Mouse (Mus musculus): ENCODE data around the gene Plac1. TPM values are rescaled to one million over a fixed set of nuclear protein-coding genes. Genes with fewer than 3 reads are reported as not detected.

Gene Plac1
- total and polyA plus RNA-seq, 3 experiments = not detected

DNA sequence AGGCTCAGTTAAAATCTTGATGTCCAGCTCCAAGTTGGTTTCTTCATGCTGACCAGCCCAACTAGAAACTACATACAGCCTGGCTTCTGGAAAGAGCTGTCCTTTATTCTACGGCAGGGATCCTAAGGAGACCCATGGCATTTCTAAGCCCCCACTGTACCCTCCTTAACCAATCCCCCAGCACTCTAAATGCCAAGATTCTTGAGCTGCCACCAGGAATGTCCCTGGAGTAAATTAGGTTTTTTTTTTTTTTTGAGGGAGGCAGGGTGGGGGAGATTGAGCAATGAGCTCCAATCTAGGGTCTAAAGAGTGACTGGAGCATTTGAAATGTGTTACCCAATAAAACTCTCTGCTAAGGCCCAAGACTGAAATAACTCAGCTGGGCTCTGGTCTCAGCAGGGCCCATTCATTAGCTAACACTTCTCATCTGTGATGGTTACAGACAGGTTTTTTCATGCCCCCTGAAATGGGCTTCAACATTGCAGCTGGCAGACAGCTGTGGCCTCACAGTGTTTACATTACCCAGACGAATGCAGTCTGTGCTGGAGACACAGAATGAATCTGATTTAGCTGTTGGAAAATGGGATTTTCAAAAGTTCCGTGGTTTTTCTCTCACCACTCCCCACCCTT, 114.0 kb downstream of the Plac1 start:
- dilution Hi-C loops (cut with MboI; ENCODE audit: extremely low pct_ligation_motif_present, extremely low pct_unique_long_range_greater_than_20kb, low sequenced_read_pairs) = no loop called here
- TF ChIP-seq GABPA (IDR thresholded peaks at IDR 0.05; ENCODE audit: insufficient replicate concordance, low read depth, low read length) = no peak
- no peak for TF ChIP-seq POLR2A (IDR thresholded peaks at IDR 0.05; ENCODE audit: low read depth, low read length)
- TF ChIP-seq EP300 (IDR thresholded peaks at IDR 0.05; ENCODE audit: low read length) = no peak
- no peak for TF ChIP-seq NELFE (IDR thresholded peaks at IDR 0.05; ENCODE audit: low read depth, low read length)
- no peak for TF ChIP-seq RAD21 (IDR thresholded peaks at IDR 0.05; ENCODE audit: low read depth, low read length)
- no peak for TF ChIP-seq CTCF (conservative IDR thresholded peaks at IDR 0.05 in 1 of 2, IDR thresholded peaks at IDR 0.05 in 1 of 2; ENCODE audit: low read depth in 2 of 2, low read length in 2 of 2)
- no peak for TF ChIP-seq POLR2AphosphoS2 (IDR thresholded peaks at IDR 0.05; ENCODE audit: low read depth, low read length)
- TF ChIP-seq IRF4 (IDR thresholded peaks at IDR 0.05; ENCODE audit: low read depth, low read length) = no peak
- no peak for TF ChIP-seq ETS1 (conservative IDR thresholded peaks at IDR 0.05; ENCODE audit: low read depth, low read length)
- no peak for TF ChIP-seq MAZ (IDR thresholded peaks at IDR 0.05; ENCODE audit: low read depth, low read length)
- no peak for TF ChIP-seq ZNF384 (IDR thresholded peaks at IDR 0.05; ENCODE audit: low read depth, low read length)
- no peak for TF ChIP-seq TBP (conservative IDR thresholded peaks at IDR 0.05; ENCODE audit: low read depth, low read length)
- TF ChIP-seq NRF1 (IDR thresholded peaks at IDR 0.05; ENCODE audit: low read depth, low read length) = no peak
- TF ChIP-seq USF1 (IDR thresholded peaks at IDR 0.05; ENCODE audit: low read depth, low read length) = no peak
- H3K4me1 ChIP-seq (ENCODE audit: control insufficient read depth in 1 of 2, insufficient read depth in 2 of 2) = no peaks in the 10 kb centered on the region

DNA sequence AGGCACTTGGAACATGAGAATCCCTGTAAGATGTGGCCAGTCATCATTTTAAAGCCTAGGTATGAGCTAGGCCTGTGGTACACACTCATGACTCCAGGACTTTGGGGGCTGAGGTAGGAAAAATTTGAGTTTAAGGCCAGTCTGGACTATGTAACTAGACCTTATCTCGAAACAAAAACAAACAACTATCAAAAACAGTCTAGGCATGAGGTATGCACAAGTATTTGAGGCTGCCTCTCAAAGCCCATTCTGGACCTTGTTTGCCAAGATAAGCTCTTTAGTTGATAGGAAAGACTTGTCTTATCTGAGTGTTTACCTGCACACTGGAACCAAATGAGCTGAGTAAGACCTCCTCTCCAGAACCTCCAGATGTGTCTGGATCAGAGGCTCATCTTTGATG, 116.3 kb downstream of the Plac1 start:
- dilution Hi-C loops (cut with MboI; ENCODE audit: extremely low pct_ligation_motif_present, extremely low pct_unique_long_range_greater_than_20kb, low sequenced_read_pairs) (no loop called here), in situ Hi-C loops (cut with MboI; ENCODE audit: low pct_ligation_motif_present, low pct_unique_long_range_greater_than_20kb, low sequenced_read_pairs) (no loop called here)
- H3K27me3 ChIP-seq (replicated peaks) = no peaks in the 10 kb centered on the region
- TF ChIP-seq ZC3H11A (IDR thresholded peaks at IDR 0.05; ENCODE audit: low read depth, low read length) (no peak), CHD2 (IDR thresholded peaks at IDR 0.05; ENCODE audit: low read length) (no peak)
- no peaks in the 10 kb centered on the region for H3K36me3 ChIP-seq (replicated peaks in 1 of 2; ENCODE audit: control insufficient read depth in 1 of 2, insufficient read depth in 1 of 2, low read length in 1 of 2)
- no peaks in the 10 kb centered on the region for H3K4me1 ChIP-seq (ENCODE audit: control insufficient read depth in 1 of 2, insufficient read depth in 2 of 2)
- H3K4me2 ChIP-seq (ENCODE audit: insufficient read depth, low read depth, poor library complexity, severe bottlenecking) = no peak overlapping the region
- no peak overlapping the region for H3K9ac ChIP-seq (ENCODE audit: insufficient read depth, low read depth)
- H3K9me3 ChIP-seq (replicated peaks; ENCODE audit: low read length) = no peaks in the 10 kb centered on the region
- no peak overlapping the region for H3K27ac ChIP-seq (ENCODE audit: insufficient read depth, low read depth)
- no peak for DNase-seq (ENCODE audit: extremely low read depth)
- no peak overlapping the region for H3K4me3 ChIP-seq (replicated peaks in 1 of 3; ENCODE audit: low read depth in 2 of 3, low read length in 2 of 3, poor library complexity in 1 of 3)
- no peaks in the 10 kb centered on the region for H3K79me2 ChIP-seq (replicated peaks; ENCODE audit: control insufficient read depth, extremely low read depth, insufficient read depth, poor library complexity, severe bottlenecking)

More for the DNA sequence above, 114.0 kb downstream of the Plac1 start:
- H3K36me3 ChIP-seq (replicated peaks in 1 of 2; ENCODE audit: control insufficient read depth in 1 of 2, insufficient read depth in 1 of 2, low read length in 1 of 2) = no peaks in the 10 kb centered on the region
- in situ Hi-C loops (cut with MboI; ENCODE audit: low pct_ligation_motif_present, low pct_unique_long_range_greater_than_20kb, low sequenced_read_pairs) = no loop called here
- H3K27me3 ChIP-seq (replicated peaks) = no peaks in the 10 kb centered on the region
- H3K4me3 ChIP-seq (replicated peaks in 1 of 3; ENCODE audit: low read depth in 2 of 3, low read length in 2 of 3, poor library complexity in 1 of 3) = no peak overlapping the region
- DNase-seq (ENCODE audit: extremely low read depth) = no peak
- H3K9ac ChIP-seq (ENCODE audit: insufficient read depth, low read depth) = no peak overlapping the region
- H3K9me3 ChIP-seq (replicated peaks; ENCODE audit: low read length) = no peaks in the 10 kb centered on the region
- no peak overlapping the region for H3K27ac ChIP-seq (ENCODE audit: insufficient read depth, low read depth)
- no peak overlapping the region for H3K4me2 ChIP-seq (ENCODE audit: insufficient read depth, low read depth, poor library complexity, severe bottlenecking)
- no peaks in the 10 kb centered on the region for H3K79me2 ChIP-seq (replicated peaks; ENCODE audit: control insufficient read depth, extremely low read depth, insufficient read depth, poor library complexity, severe bottlenecking)
